In genomic region chr1:134555871-134556670, GRCm38 (mm10) we compare ENCODE assay signal across 8 mouse cellular contexts. TPM values are rescaled to one million over a fixed set of nuclear protein-coding genes. Genes with fewer than 3 reads are reported as not detected.
DNase-seq lines count a peak whose midpoint lies in the region; ATAC-seq and TF ChIP-seq lines count a peak whose summit lies in the region.

No protein-coding gene starts in this region.

- no peak for TF ChIP-seq CTCF in E14TG2a.4 (conservative IDR thresholded peaks at IDR 0.05; ENCODE audit: low read length)
- TF ChIP-seq CTCF in hindbrain, postnatal 0 days (IDR thresholded peaks at IDR 0.05; ENCODE audit: low read depth): no peak; the same call in 1 of the 2 replicates

- no peaks in the 10 kb centered on the region for H3K9me3 ChIP-seq in E14TG2a.4 (ENCODE audit: low read length)
- H3K9me3 ChIP-seq in forebrain, embryonic 12.5 days: no peaks in the 10 kb centered on the region
- H3K9me3 ChIP-seq in hindbrain, postnatal 0 days (ENCODE audit: low read length): no peaks in the 10 kb centered on the region

- peak overlapping the region; percentile 82 for H3K9ac ChIP-seq in forebrain, embryonic 12.5 days
- H3K9ac ChIP-seq in hindbrain, postnatal 0 days (replicated peaks; ENCODE audit: low read length): peak overlapping the region; percentile 70

- H3K36me3 ChIP-seq in E14TG2a.4 (ENCODE audit: insufficient read depth, low read length): no peaks in the 10 kb centered on the region
- H3K36me3 ChIP-seq in forebrain, embryonic 12.5 days (replicated peaks): no peaks in the 10 kb centered on the region
- no peaks in the 10 kb centered on the region for H3K36me3 ChIP-seq in hindbrain, postnatal 0 days (ENCODE audit: insufficient read depth, low read length)

- DNase-seq in adrenal gland, postnatal 14 days: peak; percentile 72
- peak; percentile 80 for DNase-seq in hindbrain, postnatal 0 days (ENCODE audit: low spot score)
- DNase-seq in left cerebral cortex, postnatal 25 days (ENCODE audit: low spot score in 2 of 2): peak; percentile 58 to 59
- peak; percentile 69 for DNase-seq in right cerebral cortex, postnatal 25 days
- DNase-seq in adipocyte (ENCODE audit: low spot score): no peak

- peak overlapping the region; percentile 97 for H3K4me2 ChIP-seq in forebrain, embryonic 12.5 days
- peak overlapping the region; percentile 65 for H3K4me2 ChIP-seq in hindbrain, postnatal 0 days (ENCODE audit: low read depth, low read length)

- peak overlapping the region; percentile 84 for H3K4me3 ChIP-seq in E14TG2a.4 (replicated peaks; ENCODE audit: low read length)
- peak overlapping the region; percentile 67 for H3K4me3 ChIP-seq in forebrain, embryonic 12.5 days (replicated peaks)
- peak overlapping the region; percentile 66 for H3K4me3 ChIP-seq in hindbrain, postnatal 0 days (ENCODE audit: low read length)

- H3K27me3 ChIP-seq in E14TG2a.4 (ENCODE audit: insufficient read depth, low read length): no peaks in the 10 kb centered on the region
- H3K27me3 ChIP-seq in forebrain, embryonic 12.5 days: peaks cover 12% of the 10 kb centered on the region; the same call in 1 of the 2 replicates
- no peaks in the 10 kb centered on the region for H3K27me3 ChIP-seq in hindbrain, postnatal 0 days (ENCODE audit: insufficient read depth, low read length)

- WGBS in forebrain, embryonic 12.5 days: under 1% methylated on average over 44 of the region's 46 CpGs
- WGBS in hindbrain, postnatal 0 days: 1% methylated on average over 45 of the region's 46 CpGs

- peaks cover 70% of the 10 kb centered on the region for H3K4me1 ChIP-seq in E14TG2a.4 (replicated peaks; ENCODE audit: low read depth, low read length)
- peaks cover 15% of the 10 kb centered on the region; the same call in 1 of the 2 replicates for H3K4me1 ChIP-seq in forebrain, embryonic 12.5 days
- H3K4me1 ChIP-seq in hindbrain, postnatal 0 days (ENCODE audit: insufficient read depth, low read length): peaks cover 5% of the 10 kb centered on the region; the same call in 1 of the 2 replicates

- H3K27ac ChIP-seq in forebrain, embryonic 12.5 days: peak overlapping the region; percentile 92
- H3K27ac ChIP-seq in hindbrain, postnatal 0 days: peak overlapping the region; percentile 87

- intact Hi-C loops in left cerebral cortex, postnatal 25 days (cut with DNase I): no loop called here

- ATAC-seq in forebrain, embryonic 12.5 days (ENCODE audit: low FRiP score): peak; percentile 40
- ATAC-seq in hindbrain, postnatal 0 days: peak; percentile 51
- ATAC-seq in megakaryocyte, adult 5-6 weeks (ENCODE audit: poor library complexity, severe bottlenecking): peak; percentile 8; the same call in 1 of the 2 replicates

RNA-seq across cellular contexts. Expression of gene Kdm5b, which starts 3.9 kb away (rescaled TPM):
- total RNA-seq in adrenal gland, postnatal 14 days (2021): 42.0 and 44.0 TPM in 2 replicates
- 98.2 and 103 TPM in 2 replicates for polyA plus RNA-seq in forebrain, embryonic 12.5 days (2016; fragmentation: Nextera tagmentation; extraction: Ambion mirVana)
- 55.7 and 59.2 TPM in 2 replicates for total RNA-seq in hindbrain, postnatal 0 days (2014; rRNA removed)
- polyA plus RNA-seq in hindbrain, postnatal 0 days (2015; fragmentation: Nextera tagmentation; extraction: Ambion mirVana): 41.9 and 42.1 TPM in 2 replicates
- 10 to 100 TPM; 64.2 to 65.5 TPM for total RNA-seq in left cerebral cortex, postnatal 25 days (2021)
- 7.1 and 9.5 TPM in 2 replicates for total RNA-seq in megakaryocyte, adult 5-6 weeks (2015)
- total RNA-seq in megakaryocyte, adult 5-6 weeks (2017): 7.1 and 10.2 TPM in 2 replicates

RNA-seq across cellular contexts. Expression of gene Mgat4e, which starts 6.6 kb away (rescaled TPM):
- total RNA-seq in adrenal gland, postnatal 14 days (2021): not detected in 2 replicates
- not detected in 2 replicates for polyA plus RNA-seq in forebrain, embryonic 12.5 days (2016; fragmentation: Nextera tagmentation; extraction: Ambion mirVana)
- total RNA-seq in hindbrain, postnatal 0 days (2014; rRNA removed): 0.18 TPM in 1 of 2 replicates, not detected in the other
- not detected in 2 replicates for polyA plus RNA-seq in hindbrain, postnatal 0 days (2015; fragmentation: Nextera tagmentation; extraction: Ambion mirVana)
- not detected for total RNA-seq in left cerebral cortex, postnatal 25 days (2021)
- not detected in 2 replicates for total RNA-seq in megakaryocyte, adult 5-6 weeks (2015)
- total RNA-seq in megakaryocyte, adult 5-6 weeks (2017): not detected in 2 replicates
